Mouse (Mus musculus) testis, adult 2 months (tissue): Measurements from ENCODE around the gene D830030K20Rik. TPM values are rescaled to one million over a fixed set of nuclear protein-coding genes. Genes with fewer than 3 reads are reported as not detected.
"Not testable (repeated sequence)": the region's sequence is repeated elsewhere in the genome, so short reads cannot be mapped to it uniquely, and the experiment has no call there.

Experiments
- H3K27ac ChIP-seq: fragments of 200-500 bp; 2 replicates; pipeline ENCODE4 v1.5.1; 2012; ENCODE audit warnings: low read depth, low read length; ENCODE audit not compliant: control insufficient read depth, insufficient read depth
- H3K27me3 ChIP-seq: fragments of 200-500 bp; 2 replicates; pipeline ENCODE4 v1.6.1; 2012; ENCODE audit warnings: mild to moderate bottlenecking, low read length, moderate library complexity; ENCODE audit not compliant: control insufficient read depth, insufficient read depth
- H3K36me3 ChIP-seq: fragments of 200-500 bp; 2 replicates; pipeline ENCODE4 v1.6.1; 2012; ENCODE audit warnings: mild to moderate bottlenecking, low read length; ENCODE audit not compliant: control insufficient read depth, insufficient read depth
- H3K4me1 ChIP-seq: fragments of 200-500 bp; 2 replicates; pipeline ENCODE4 v1.6.1; 2012; ENCODE audit warnings: low read length; ENCODE audit not compliant: control insufficient read depth, insufficient read depth
- H3K4me3 ChIP-seq: fragments of 200-500 bp; 2 replicates; pipeline ENCODE4 v1.5.1; 2012; ENCODE audit warnings: low read depth, mild to moderate bottlenecking, low read length, moderate library complexity, mixed read lengths; ENCODE audit not compliant: control insufficient read depth
- polyA plus RNA-seq: library from polyadenylated mRNA; depleted of rRNA; stranded (reverse); fragments of >200 nt; gene quantifications from 2 replicates; pipeline ENCODE4 v1.2.3, GENCODE M21; 2012; rRNA removed

D830030K20Rik gene
- 0.41 and 0.78 TPM in 2 replicates for polyA plus RNA-seq

- not testable (repeated sequence) for H3K4me3 ChIP-seq, H3K27ac ChIP-seq, H3K4me1 ChIP-seq, H3K27me3 ChIP-seq, H3K36me3 ChIP-seq
These were observed at the start of gene D830030K20Rik for GRCm38 (mm10) chr14:3208272-3209152. Gene D830030K20Rik, plus strand, starts transcription at chr14:3208488.

- not testable (repeated sequence) for H3K27me3 ChIP-seq, H3K4me3 ChIP-seq, H3K4me1 ChIP-seq, H3K36me3 ChIP-seq, H3K27ac ChIP-seq
These were observed 20.3 kb upstream of the D830030K20Rik start, which contains the start of gene Gm5795 for GRCm38 (mm10) chr14:3187955-3188354. Gene Gm5795, plus strand, starts transcription at chr14:3188255.

GRCm38 (mm10) chr14:3209367-3209766, 1.1 kb downstream of the D830030K20Rik start:
- not testable (repeated sequence) for H3K36me3 ChIP-seq, H3K4me3 ChIP-seq, H3K27ac ChIP-seq, H3K4me1 ChIP-seq, H3K27me3 ChIP-seq

- H3K27me3 ChIP-seq, H3K4me1 ChIP-seq, H3K36me3 ChIP-seq: not testable (repeated sequence)
- Histone ChIP-seq H3K27ac (peak overlapping the region; percentile 56), H3K4me3 (peak overlapping the region; percentile 58; the same call in 1 of the 2 replicates)
These were observed 54.2 kb downstream of the D830030K20Rik start for GRCm38 (mm10) chr14:3262531-3262930.

Other genes with a start within 250 kb of the D830030K20Rik start
- gene Gm2888, start 178.5 kb upstream of the D830030K20Rik start, polyA plus RNA-seq = 0.88 and 2.1 TPM in 2 replicates
- gene Gm2897, start 159.2 kb upstream of the D830030K20Rik start, polyA plus RNA-seq = 2.6 and 3.1 TPM in 2 replicates
- 1.4 and 3.8 TPM in 2 replicates for gene Gm10340, start 74.5 kb upstream of the D830030K20Rik start, polyA plus RNA-seq
- 38.2 and 40.7 TPM in 2 replicates for gene Gm5795, start 20.2 kb upstream of the D830030K20Rik start, polyA plus RNA-seq
- gene Gm2956, start 124.1 kb downstream of the D830030K20Rik start, polyA plus RNA-seq = 0.13 TPM in 1 of 2 replicates, not detected in the other
- gene Gm10413, start 186.6 kb downstream of the D830030K20Rik start, polyA plus RNA-seq = 6.7 and 7.3 TPM in 2 replicates
- 0.57 and 0.65 TPM in 2 replicates for gene Gm10409, start 204.1 kb downstream of the D830030K20Rik start, polyA plus RNA-seq
- 1.5 and 1.7 TPM in 2 replicates for gene Gm3005, start 219.6 kb downstream of the D830030K20Rik start, polyA plus RNA-seq
- gene Gm10408, start 240.9 kb downstream of the D830030K20Rik start, polyA plus RNA-seq = 0.08 and 0.26 TPM in 2 replicates